Mouse (Mus musculus) erythroid progenitor cell, adult 5-6 weeks (primary cell): ENCODE data around the gene Ccl4. TPM values are rescaled to one million over a fixed set of nuclear protein-coding genes. Genes with fewer than 3 reads are reported as not detected.

ENCODE experiments used
- ATAC-seq: replicated peaks from 2 replicates; pipeline ENCODE4 v1.8.0; 2016; ENCODE audit warnings: moderate number of reproducible peaks, mild to moderate bottlenecking, moderate TSS enrichment, inconsistent platforms; ENCODE audit not compliant: poor library complexity, low FRiP score, severe bottlenecking
- total RNA-seq, 2 experiments: library from RNA; stranded (forward) in 1 of 2; stranded (reverse) in 1 of 2; fragments of 150-400 nt in 1 of 2; fragments of 186-747, 209-891 nt in 1 of 2; gene quantifications; 2 replicates each; pipeline versions ENCODE4 v1.2.3 to v1.2.4; 2015 to 2017; ENCODE audit warnings: low replicate concordance in 2 of 2

The Ccl4 gene
- total RNA-seq (2015; ENCODE audit: low replicate concordance) (7.1 and 12.6 TPM in 2 replicates), total RNA-seq (2017; ENCODE audit: low replicate concordance) (0.51 and 17.1 TPM in 2 replicates)

DNA sequence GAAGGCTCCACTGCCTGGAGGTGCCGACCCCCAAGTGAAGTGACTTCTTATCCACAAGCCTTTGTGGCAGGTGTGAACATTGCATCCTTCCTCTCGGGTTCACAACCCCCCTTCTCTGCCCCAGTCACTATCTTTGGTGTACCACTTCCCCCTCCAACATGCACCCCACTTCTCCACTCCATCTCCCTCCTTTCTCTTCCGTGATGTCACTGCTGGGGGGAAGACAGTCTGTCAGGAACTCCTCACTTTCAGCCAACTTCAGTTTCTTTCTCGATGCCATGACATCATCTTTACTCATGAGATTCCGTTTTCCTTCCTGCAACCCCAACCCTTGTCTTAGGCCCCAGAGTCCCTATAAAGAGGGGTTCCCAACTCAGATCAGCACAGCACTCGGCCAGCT lies at the start of gene Ccl4:
Ccl4 (plus strand) TSS at position 381 of the 400 bp plus-strand sequence.
- ATAC-seq = no peak

DNA sequence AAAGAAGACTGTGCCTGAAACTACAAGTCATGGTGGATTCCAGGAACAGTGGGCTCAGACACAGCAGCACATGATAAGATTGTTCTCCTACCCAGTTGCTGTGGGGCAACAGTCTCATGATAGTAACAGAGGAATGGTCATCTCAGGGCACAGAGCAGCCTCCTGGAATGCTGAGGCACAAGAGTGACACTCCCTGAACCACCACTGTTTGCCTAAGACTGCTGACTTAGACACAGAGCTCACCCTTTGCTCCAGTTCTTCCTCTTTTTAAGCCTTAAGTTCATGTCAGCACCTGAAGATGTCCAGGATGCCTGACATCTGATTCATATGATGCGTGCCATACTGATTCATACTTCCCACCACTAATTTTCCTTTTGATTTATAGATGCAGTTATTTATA lies 45.8 kb upstream of the Ccl4 start:
- no peak for ATAC-seq

DNA sequence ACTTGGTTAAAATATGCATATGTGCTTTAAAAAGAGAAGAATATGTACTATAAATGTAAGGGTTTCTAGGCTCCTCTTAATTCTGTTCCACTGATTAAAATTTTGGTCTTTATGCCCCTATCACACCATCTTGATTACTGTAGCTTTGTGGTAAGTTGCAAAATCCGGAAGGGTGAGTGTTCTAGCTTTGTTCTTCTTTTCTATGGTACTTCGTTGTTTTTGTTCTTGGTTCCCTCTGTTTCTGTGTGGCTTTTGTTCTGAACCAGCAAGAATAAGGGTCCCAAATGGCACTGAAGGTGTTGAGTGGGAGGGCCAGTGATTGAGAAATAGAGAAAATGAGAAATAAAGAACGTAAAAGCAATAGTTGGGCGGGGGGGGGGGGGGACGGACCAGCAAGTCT lies 44.1 kb upstream of the Ccl4 start:
- ATAC-seq = no peak

DNA sequence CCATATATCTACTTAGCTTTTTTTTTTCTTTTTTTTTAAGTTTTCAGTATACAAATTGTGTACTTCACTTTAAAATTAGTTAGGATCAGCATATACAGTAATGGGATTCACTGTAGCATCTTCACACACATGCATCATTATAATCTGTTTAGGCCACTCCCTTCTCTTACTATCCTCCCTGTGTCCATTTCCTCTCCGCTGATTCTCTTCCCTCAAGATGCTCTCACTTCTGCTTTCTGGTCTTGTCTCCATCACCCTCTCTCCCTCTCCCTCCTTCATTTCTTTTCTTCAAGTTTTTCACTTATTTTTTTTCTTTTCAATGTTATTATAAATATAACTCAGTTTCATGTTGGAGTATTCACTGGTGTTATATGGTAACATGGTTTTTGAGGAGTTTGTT lies 43.3 kb upstream of the Ccl4 start:
- ATAC-seq = no peak

DNA sequence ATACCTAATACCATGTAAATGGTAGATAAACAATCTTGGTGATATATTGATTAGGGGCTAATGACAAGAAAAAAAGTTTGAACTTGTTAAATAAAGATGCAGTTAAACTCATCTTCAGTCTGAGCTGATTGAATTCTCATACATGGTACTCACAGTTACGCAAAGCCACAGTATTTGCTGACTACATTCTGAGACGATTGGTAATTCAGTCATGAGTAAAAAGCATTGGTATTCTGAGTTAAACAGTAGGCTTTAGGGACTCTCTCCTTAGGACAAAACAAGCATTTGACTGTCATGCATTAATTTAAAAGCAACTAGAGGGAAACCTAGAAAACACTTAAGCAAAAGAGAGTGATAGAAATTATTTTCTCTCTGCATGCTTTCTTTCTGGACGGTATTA lies 38.8 kb upstream of the Ccl4 start:
- ATAC-seq = no peak

DNA sequence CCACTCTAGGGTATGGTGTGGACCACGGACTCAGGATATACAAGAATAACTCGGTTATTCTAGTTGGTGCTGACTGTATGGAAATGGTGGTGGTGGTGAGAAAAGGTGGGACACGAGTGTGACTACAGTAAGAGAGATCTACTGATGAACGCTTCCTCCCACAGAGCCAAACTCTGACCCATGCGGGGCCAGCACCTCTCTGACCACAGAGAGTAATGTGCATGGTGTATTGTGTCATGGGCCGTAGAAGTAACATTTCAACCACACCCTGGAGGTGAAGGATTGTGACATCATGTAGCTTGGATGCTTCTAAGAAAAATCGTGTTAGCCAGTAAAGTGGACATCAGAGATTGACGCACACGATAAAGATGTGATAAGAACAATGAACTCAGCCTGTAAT lies 33.6 kb upstream of the Ccl4 start:
- no peak for ATAC-seq

DNA sequence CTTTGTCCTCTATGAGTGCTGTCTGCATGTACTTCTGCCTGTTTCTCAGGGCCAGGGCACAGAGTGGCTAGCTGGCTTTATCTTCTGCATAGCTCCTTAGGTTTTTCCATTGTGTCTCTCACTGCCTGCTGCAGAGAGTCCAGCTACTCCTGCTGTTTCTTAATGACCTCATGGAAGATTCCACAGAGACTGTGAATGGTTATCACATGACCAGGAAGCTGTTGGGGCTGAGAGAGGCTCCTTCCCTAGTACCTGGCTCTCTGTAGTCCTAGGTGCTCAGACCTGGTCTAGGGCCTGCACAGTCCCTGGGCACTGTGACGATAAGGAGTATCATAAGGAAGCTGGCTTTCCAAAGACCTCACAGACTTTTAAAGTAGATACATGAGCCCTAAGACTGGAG lies 31.8 kb upstream of the Ccl4 start:
- no peak for ATAC-seq

DNA sequence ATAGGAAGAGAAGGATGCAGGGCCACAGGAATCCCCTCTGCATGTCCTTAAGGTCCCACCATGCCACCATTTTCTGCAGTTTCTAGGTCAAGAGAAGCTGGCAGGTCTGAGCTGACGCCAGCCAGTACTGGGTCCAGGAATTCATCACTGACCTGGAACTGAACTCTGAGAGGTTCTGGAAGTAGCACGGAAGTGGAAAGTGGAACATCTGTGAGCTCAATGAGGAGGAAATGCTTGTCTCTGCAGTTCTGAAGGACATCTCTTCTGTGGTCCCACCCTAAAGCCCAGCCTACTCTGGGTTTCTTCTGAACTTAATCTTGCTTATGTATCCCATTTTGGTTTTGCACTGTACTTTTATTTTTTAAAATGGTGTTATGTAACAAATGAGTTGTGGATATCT lies 31.3 kb upstream of the Ccl4 start:
- ATAC-seq = no peak

DNA sequence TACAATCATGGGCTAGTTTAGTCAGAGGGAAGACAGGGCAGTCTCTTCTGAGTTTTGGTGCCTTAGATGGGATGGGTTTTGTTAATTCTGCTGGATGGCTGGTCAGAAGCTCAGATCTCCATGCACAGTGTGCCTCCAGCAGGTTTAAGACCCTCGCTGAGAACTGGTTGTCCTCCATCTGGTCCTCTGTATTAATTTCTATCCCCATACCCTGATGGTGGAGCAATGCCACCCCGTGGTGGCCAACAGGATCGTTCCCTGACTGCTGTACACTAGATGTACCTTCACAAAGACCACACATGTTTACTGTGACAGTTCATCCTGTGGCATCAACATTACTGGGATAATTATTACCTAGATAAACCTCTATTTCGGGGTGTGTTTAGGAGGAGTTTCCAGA lies 29.6 kb upstream of the Ccl4 start:
- ATAC-seq = no peak

DNA sequence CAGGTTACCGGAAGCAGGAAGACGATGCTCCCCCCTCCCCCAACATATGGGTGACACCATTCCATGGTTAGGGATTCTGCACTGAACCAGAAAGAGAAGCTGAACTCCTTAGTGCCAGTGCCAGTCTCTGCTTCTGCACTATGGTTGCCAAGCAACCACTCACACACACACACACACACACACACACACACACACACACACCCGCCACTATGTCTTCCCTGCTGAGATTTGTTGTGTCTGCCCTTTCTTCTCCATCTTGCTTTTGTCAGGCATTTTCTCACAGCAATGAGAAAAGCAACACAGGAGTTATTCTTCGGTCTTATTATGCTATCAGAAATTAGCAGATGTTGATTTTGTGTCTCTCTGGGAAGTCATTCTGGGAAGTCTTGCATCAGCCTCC lies 28.0 kb upstream of the Ccl4 start:
- ATAC-seq = no peak

DNA sequence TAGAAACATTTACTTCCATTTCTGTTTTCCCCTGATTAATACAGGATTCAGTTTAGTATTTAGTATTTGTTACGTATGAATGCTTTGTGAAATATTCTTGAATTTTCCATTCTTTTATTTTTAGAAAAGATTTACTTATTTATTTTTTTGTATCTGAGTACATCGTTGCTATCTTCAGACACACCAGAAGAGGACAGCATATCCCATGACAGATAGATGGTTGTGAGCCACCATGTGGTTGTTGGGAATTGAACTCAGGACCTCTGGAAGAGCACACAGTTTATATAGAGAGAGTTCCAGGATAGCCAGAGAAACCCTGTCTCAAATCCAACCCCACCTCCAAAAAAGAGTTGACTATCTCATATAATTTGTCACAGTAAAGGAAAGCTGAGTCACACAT lies 27.5 kb upstream of the Ccl4 start:
- ATAC-seq = no peak

DNA sequence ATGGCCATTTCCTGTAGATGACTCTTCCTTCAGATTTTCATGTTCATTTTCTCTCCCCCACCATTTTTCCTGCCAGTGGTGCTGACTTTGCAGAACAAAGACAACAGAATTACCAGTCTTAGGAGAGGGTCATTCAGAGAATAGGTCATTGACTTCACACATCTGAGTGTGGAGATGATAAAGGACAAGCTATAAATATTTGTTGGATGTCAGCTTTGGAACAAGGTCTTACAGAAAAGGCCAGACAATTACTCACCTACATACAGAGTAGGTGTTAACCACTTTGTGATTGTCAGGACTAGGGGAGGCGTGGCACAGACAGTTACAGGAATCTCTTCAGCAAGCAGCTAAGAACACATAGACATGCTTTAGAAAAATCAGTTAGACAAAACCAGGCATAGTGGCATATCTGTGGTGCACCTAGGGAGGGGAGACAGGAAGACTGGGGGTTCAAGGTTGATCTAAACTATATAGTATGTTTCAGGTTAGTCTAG lies 25.6 kb upstream of the Ccl4 start:
- ATAC-seq = no peak

DNA sequence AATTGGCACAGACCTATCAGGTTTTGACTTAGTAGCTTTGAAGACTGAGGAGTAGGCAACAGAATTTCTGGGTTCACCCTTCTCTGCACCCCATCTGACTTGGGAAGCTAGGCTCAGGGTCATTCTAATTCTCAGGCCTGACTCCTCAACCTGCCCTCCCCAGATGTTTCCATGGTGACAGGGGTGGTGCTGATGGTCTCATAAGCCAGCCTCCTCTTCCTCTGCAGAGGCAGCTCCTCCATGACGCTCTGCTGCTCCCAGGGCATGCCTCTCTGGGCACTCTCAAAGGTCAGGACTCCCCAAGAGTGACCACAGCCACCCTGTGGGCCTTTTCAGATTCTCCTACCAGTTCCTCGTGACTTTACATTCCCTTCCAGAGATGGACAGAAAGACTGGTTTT lies 23.4 kb upstream of the Ccl4 start:
- ATAC-seq = no peak

DNA sequence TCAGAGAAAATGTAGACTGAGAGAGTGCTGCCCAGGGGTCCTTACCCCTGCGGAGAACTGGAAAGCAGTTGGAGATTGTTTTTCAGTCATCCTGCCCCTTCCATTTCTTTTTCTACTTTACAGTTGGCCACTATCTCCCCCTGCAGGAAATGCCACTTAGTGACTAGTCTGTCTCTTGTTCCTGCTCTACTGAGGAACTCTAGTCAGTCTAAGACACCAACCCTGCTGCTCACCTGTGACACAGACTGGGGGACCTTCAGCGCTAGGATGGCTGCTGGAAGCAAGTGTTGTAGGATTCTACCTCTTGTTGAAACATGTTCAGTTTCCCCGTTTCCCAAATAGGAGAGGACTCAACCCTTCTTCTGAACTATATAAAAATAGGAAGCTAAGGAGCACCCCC lies 22.9 kb upstream of the Ccl4 start:
- ATAC-seq = no peak

DNA sequence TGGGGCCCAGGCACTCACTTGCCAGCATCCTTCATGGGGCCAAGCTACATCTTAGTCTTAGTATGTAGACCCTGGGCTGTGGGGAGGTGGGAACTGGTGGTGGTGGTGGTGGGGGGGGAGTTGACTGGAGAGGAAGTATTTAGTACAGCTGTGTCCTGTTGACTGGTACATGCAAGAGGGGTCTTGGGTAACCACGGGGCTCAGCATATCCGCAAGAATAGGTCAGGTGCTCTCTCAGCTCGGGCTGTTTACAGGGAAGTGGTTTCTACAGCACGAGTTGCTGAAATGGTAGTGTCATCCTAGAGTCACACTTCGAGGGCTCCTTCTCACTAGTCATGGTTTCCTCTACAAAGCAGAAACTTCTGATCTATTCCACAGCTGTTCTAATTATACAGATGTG lies 22.2 kb upstream of the Ccl4 start:
- no peak for ATAC-seq

DNA sequence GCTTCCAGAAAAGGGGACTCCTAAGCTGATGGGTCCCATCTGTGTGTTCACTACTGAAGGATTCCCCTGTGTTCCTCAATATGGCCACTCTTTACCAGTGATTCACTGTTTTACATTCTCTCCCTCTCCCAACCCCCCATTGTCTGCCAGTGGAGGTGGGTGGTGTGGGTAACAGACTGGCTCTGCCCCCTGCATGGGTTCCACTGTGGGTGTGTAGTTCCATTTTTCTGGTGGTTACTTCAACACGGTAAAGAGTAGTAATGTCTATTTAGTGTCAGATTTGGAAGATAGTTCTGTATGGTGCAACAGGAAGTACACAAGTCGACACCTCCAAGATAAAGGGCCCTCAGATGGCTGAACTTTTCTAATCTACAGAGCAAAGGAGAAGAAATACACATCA lies 21.2 kb upstream of the Ccl4 start:
- no peak for ATAC-seq

DNA sequence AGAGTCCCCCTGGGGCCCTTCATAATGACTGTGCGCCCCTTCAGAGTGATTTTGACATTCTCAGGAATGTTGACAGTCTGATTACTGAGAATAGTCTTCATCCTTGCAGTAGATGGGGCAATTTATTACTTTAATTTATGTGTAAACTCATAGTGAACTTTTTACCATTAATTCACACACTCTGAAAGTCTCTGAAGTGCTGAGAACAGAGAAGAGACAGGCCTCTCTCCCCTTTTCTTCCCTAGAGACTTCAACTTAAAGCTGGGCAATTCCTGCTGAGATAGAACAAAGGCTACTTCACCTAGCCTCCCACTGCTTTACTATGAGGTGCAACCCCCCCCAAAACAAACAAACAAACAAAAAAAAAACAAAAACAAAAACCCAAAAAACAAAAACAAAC lies 16.9 kb upstream of the Ccl4 start, which contains the start of gene Rpl9-ps1:
Rpl9-ps1 (minus strand) TSS at position 101 of the 400 bp plus-strand sequence.
- ATAC-seq = no peak

DNA sequence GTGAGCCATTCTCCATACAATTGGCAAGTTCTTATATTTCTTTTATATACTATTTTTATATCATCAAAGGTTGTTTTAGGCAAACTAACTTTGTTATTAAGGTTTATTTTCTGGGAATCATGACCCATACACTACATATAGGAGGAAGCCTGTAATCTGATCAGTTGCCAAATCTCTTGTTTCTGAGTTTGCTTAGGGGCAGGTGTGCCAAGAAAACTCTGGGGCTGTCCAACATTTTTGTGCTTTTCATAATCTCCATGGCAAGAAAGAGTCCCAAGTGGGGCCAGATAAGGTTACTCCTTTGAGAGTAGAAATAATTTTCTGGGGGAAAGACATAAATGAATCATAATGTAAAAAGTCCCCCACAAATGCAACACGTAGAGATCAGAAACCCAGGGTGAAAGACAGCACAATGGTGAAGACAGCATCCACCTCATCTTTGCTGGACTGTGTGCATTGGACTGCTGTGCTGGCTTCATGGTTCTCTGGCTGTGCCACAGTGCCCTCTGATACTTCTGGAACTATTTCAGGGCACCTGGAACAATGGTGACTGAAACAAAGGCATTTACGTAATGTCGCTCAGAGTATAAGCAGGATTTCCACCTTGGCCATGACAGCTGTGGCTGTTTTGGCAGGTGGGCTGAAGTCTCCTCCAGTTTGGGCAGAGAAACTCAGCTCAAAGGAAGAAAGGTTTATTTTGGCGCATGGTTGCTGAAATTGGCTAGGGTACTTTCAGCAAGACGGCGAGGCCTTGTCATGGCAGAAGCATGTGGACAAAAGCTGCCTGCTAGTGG lies 15.8 kb upstream of the Ccl4 start:
- no peak for ATAC-seq

DNA sequence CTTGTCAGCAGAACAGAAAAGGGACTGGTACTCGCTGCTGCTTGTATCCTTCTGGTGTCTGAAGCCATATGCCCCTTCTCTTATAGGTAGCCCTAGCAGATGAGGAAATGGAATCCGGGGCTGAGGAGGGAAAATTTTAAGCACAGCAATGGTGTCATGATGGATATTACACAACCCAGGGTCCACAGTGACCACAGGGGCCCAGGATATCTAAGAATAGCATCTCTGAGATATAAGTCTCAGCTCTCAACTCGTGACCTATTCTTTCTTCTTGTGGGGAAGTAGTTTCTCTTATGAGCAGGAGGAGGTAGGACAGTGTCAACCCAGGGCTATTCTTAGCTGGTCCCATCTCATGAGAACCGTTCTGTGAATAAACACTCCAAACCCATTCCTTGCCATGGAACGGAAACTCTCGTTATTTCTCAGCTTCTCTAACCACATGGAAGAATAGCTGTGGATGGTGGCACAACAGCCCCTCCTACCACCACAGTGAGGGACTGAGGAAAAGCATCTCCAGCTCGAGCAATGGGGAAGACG lies 13.0 kb upstream of the Ccl4 start, which contains the start of gene Ccl3:
Ccl3 (minus strand) TSS at position 51 of the 537 bp plus-strand sequence.
- no peak for ATAC-seq

DNA sequence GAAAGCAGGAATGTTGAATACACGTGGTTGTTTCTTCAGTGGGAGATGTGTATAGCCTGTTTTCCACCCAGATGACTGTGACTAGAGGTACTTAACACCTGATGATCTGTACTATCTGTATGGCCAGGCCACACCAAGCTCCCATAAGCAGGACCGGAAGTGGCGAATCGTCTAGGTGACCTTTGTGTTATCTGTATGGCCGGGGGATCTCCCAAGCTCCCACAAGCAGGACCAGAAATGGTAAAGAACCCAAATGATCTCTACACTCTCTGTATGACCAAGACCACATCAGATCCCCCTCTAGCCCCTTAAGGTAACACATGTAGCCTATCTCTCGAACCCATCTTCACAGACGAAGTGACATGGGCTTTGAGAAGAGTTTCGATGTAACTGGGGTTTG lies 7.8 kb upstream of the Ccl4 start:
- ATAC-seq = no peak

DNA sequence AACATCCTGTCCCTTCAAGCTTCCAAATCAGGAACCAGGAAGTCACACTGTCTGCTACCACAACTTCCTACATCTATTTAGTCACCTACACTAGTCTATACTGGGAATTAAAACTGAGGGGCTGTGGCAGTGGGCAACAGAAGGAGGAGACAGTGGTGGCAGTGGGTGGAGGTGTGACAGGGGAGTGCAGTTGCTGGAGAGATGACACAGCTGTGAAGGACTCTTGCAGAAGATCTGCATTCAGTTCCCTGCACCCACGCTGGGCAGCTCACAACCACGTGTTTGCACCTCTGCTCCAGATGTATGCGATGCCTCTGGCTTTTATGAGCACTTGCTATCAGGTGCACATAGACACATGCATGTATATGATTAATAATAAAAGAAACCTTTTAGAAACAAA lies 4.9 kb upstream of the Ccl4 start:
- ATAC-seq = no peak
